In the genomic region with DNA sequence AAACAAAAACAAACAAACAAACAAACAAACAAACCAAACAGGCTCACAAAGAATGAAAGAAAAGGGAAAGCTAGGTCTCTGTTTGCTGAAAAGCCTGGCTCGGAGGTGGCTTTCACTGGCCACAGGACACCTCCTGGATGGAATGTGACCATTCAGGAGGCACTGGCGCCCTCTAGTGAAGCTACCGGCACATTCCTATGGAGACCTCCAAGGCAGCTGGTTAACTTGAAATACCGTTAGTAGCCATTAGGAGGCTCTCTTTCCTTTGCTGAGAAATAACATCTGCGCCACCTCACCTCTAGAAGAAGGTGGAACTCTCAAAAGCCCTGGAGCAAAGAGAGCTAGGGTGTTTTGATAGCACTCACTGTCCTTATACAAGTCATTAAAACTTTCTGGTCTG, we compare ENCODE assay signal across 7 mouse cellular contexts.
DNase-seq lines count a peak whose midpoint lies in the region; ATAC-seq and TF ChIP-seq lines count a peak whose summit lies in the region.

No protein-coding gene starts in this region.

- H3K27me3 ChIP-seq in kidney, adult 2 months (replicated peaks; ENCODE audit: control insufficient read depth, insufficient read depth, low read length) = no peaks in the 10 kb centered on the region
- no peaks in the 10 kb centered on the region for H3K27me3 ChIP-seq in kidney, embryonic 15.5 days
- H3K27me3 ChIP-seq in CH12.LX (replicated peaks) = peaks cover 47% of the 10 kb centered on the region
- no peaks in the 10 kb centered on the region for H3K27me3 ChIP-seq in liver, embryonic 13.5 days

- DNase-seq in kidney, adult 2 months = peak; percentile 60
- DNase-seq in CH12.LX (ENCODE audit: extremely low read depth) (peak; percentile 69), NIH3T3 (ENCODE audit: low read depth) (peak; percentile 44)
- DNase-seq in embryo, embryonic 11.5 days (ENCODE audit: low read depth, low spot score) = peak; percentile 48
- DNase-seq in liver, embryonic 13.5 days = peak; percentile 9
- peak; percentile 12 for DNase-seq in yolk sac, embryonic 10.5 days (ENCODE audit: low spot score)

- no peaks in the 10 kb centered on the region for H3K79me2 ChIP-seq in CH12.LX (replicated peaks; ENCODE audit: control insufficient read depth, extremely low read depth, insufficient read depth, poor library complexity, severe bottlenecking)

- H3K36me3 ChIP-seq in kidney, adult 2 months (ENCODE audit: control insufficient read depth, insufficient read depth, low read length) = no peaks in the 10 kb centered on the region
- H3K36me3 ChIP-seq in kidney, embryonic 15.5 days = no peaks in the 10 kb centered on the region
- no peaks in the 10 kb centered on the region for H3K36me3 ChIP-seq in CH12.LX (replicated peaks in 1 of 2; ENCODE audit: control insufficient read depth in 1 of 2, insufficient read depth in 1 of 2, low read length in 1 of 2)
- H3K36me3 ChIP-seq in liver, embryonic 13.5 days = no peaks in the 10 kb centered on the region

- no peak for TF ChIP-seq EP300 in CH12.LX (IDR thresholded peaks at IDR 0.05; ENCODE audit: low read length)

- H3K4me1 ChIP-seq in kidney, adult 2 months (ENCODE audit: control insufficient read depth, insufficient read depth, low read length) = no peaks in the 10 kb centered on the region
- no peaks in the 10 kb centered on the region for H3K4me1 ChIP-seq in kidney, embryonic 15.5 days
- H3K4me1 ChIP-seq in CH12.LX (ENCODE audit: control insufficient read depth in 1 of 2, insufficient read depth in 2 of 2) = no peaks in the 10 kb centered on the region; a peak in 1 of 4 replicates
- H3K4me1 ChIP-seq in liver, embryonic 13.5 days (replicated peaks) = no peaks in the 10 kb centered on the region

- TF ChIP-seq CTCF in kidney, adult 2 months (conservative IDR thresholded peaks at IDR 0.05; ENCODE audit: insufficient read depth, insufficient read length, low read depth, low read length) = peak; percentile 65
- peak; percentile 68 to 96 for TF ChIP-seq CTCF in CH12.LX (conservative IDR thresholded peaks at IDR 0.05 in 1 of 2, IDR thresholded peaks at IDR 0.05 in 1 of 2; ENCODE audit: low read depth in 2 of 2, low read length in 2 of 2)

- no peaks in the 10 kb centered on the region for H3K9me3 ChIP-seq in kidney, embryonic 15.5 days (replicated peaks)
- H3K9me3 ChIP-seq in CH12.LX (replicated peaks; ENCODE audit: low read length) = no peaks in the 10 kb centered on the region
- H3K9me3 ChIP-seq in liver, embryonic 13.5 days (replicated peaks) = no peaks in the 10 kb centered on the region

- in situ Hi-C loops in CH12.LX (cut with MboI; ENCODE audit: low pct_ligation_motif_present, low pct_unique_long_range_greater_than_20kb, low sequenced_read_pairs) = no loop called here

- TF ChIP-seq POLR2A in kidney, adult 2 months (IDR thresholded peaks at IDR 0.05; ENCODE audit: low read depth, low read length) = no peak
- no peak for TF ChIP-seq POLR2A in CH12.LX (IDR thresholded peaks at IDR 0.05; ENCODE audit: low read depth, low read length)

- dilution Hi-C loops in CH12.LX (cut with MboI; ENCODE audit: extremely low pct_ligation_motif_present, extremely low pct_unique_long_range_greater_than_20kb, low sequenced_read_pairs) = no loop called here

- peak; percentile 60 for TF ChIP-seq RAD21 in CH12.LX (IDR thresholded peaks at IDR 0.05; ENCODE audit: low read depth, low read length)

- no peak overlapping the region for H3K4me2 ChIP-seq in kidney, embryonic 15.5 days
- no peak overlapping the region for H3K4me2 ChIP-seq in CH12.LX (ENCODE audit: insufficient read depth, low read depth, poor library complexity, severe bottlenecking)
- H3K4me2 ChIP-seq in liver, embryonic 13.5 days = no peak overlapping the region

- no peak overlapping the region for H3K4me3 ChIP-seq in kidney, adult 2 months (ENCODE audit: insufficient read depth, low read depth, low read length)
- no peak overlapping the region for H3K4me3 ChIP-seq in kidney, embryonic 15.5 days (replicated peaks)
- no peak overlapping the region for H3K4me3 ChIP-seq in CH12.LX (replicated peaks in 1 of 3; ENCODE audit: low read depth in 2 of 3, low read length in 2 of 3, poor library complexity in 1 of 3)
- H3K4me3 ChIP-seq in liver, embryonic 13.5 days (replicated peaks) = no peak overlapping the region

- H3K9ac ChIP-seq in kidney, embryonic 15.5 days = no peak overlapping the region
- H3K9ac ChIP-seq in CH12.LX (ENCODE audit: insufficient read depth, low read depth) = no peak overlapping the region
- no peak overlapping the region for H3K9ac ChIP-seq in liver, embryonic 13.5 days

- WGBS in kidney, adult 2 months = 40% methylated on average over 5 of the region's 5 CpGs
- 42% methylated on average over 5 of the region's 5 CpGs for WGBS in kidney, embryonic 15.5 days
- WGBS in liver, embryonic 13.5 days (ENCODE audit: insufficient replicate concordance) = 31% methylated on average over 5 of the region's 5 CpGs

- no peak for ATAC-seq in kidney, embryonic 15.5 days (replicated peaks; ENCODE audit: low FRiP score)
- no peak for ATAC-seq in liver, embryonic 13.5 days (ENCODE audit: low read depth)

- H3K27ac ChIP-seq in kidney, adult 2 months (ENCODE audit: insufficient read depth, low read depth, low read length) = no peak overlapping the region
- H3K27ac ChIP-seq in kidney, embryonic 15.5 days = no peak overlapping the region
- H3K27ac ChIP-seq in CH12.LX (ENCODE audit: insufficient read depth, low read depth) = no peak overlapping the region
- no peak overlapping the region for H3K27ac ChIP-seq in liver, embryonic 13.5 days

TF ChIP-seq in CH12.LX, 34 proteins besides CTCF, POLR2A, EP300 and RAD21:
- no peak for TF ChIP-seq MYC (IDR thresholded peaks at IDR 0.05; ENCODE audit: low read depth, low read length)
- TF ChIP-seq ETS1 (conservative IDR thresholded peaks at IDR 0.05; ENCODE audit: low read depth, low read length) = no peak
- peak; percentile 43 for TF ChIP-seq SMC3 (IDR thresholded peaks at IDR 0.05; ENCODE audit: low read depth, low read length)
- no peak for TF ChIP-seq MEF2A (IDR thresholded peaks at IDR 0.05; ENCODE audit: borderline replicate concordance, low read depth, low read length)
- no peak for TF ChIP-seq E2F4 (IDR thresholded peaks at IDR 0.05; ENCODE audit: insufficient replicate concordance, low read depth, low read length)
- no peak for TF ChIP-seq MAZ (IDR thresholded peaks at IDR 0.05; ENCODE audit: low read depth, low read length)

Comparison
In these comparisons a context has a peak if more than half of its experiments do, and no peak if none do; other contexts are left out.
1. DNase-seq: peak in every context shown above with its lines; median percentile 69 in CH12.LX; 60 in kidney, adult 2 months; 48 in embryo, embryonic 11.5 days; 44 in NIH3T3; 12 in yolk sac, embryonic 10.5 days; 9 in liver, embryonic 13.5 days.